Mouse (Mus musculus): ENCODE results near the gene Nell2. TPM values are rescaled to one million over a fixed set of nuclear protein-coding genes. Genes with fewer than 3 reads are reported as not detected.
A peak's percentile ranks its signal among the peaks of the same experiment; 100 is the strongest.

The Nell2 gene
- polyA plus RNA-seq, 1 experiment from 2014 or later: 247 TPM

DNA sequence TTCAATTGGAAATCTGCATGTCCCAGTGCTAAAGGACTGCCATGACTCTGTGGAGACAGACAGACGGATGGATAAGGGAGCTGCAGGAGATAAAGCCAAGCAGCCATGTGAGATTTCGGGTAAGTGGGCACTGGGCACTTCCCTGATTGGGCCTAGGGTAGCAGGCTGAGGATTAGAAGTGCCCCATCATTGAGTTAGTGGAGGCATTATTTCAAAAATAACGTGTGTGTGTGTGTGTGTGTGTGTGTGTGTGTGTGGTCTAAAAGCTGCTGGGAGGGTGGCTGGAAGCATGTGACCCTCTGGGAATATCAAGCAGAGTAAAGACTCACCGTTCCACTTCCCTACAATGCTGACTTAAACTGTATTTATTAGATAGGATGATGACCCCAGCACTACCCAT, 195.1 kb downstream of the Nell2 start:
- no peaks in the 10 kb centered on the region for H3K9me3 ChIP-seq (ENCODE audit: control insufficient read depth, low read length)
- no peak overlapping the region for H3K9ac ChIP-seq (replicated peaks; ENCODE audit: low read depth, low read length)
- ATAC-seq: no peak
- H3K4me1 ChIP-seq (replicated peaks; ENCODE audit: control insufficient read depth, insufficient read depth, low read length): peaks cover 7% of the 10 kb centered on the region
- H3K4me2 ChIP-seq (ENCODE audit: low read length): no peak overlapping the region
- H3K27me3 ChIP-seq (replicated peaks; ENCODE audit: control insufficient read depth, insufficient read depth, low read length): no peaks in the 10 kb centered on the region
- WGBS: 75% methylated on average over 4 of the region's 4 CpGs
- no peak overlapping the region for H3K27ac ChIP-seq (ENCODE audit: low read length)
- H3K36me3 ChIP-seq (ENCODE audit: control insufficient read depth, insufficient read depth): no peaks in the 10 kb centered on the region
- no peak overlapping the region for H3K4me3 ChIP-seq (replicated peaks; ENCODE audit: low read length)

DNA sequence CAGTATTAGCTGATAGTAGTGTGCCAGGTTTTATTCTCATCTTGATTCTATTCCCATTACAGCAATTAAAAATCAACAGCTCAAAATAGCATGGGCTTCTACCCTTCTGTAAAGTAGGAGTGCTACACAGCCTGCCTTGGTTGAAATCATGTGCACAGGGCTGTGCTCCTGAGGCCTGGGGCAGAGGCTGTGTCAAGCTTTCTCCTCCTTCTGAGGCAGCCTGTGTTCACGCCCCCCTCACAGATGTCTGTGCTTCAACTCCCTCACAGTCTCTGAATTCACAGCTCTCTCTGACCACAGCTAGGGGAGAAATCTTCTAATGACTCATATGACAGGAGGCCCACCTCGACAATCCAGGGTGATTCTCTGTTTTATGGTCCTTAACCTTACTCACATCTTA, 197.4 kb downstream of the Nell2 start:
- H3K27me3 ChIP-seq (replicated peaks; ENCODE audit: control insufficient read depth, insufficient read depth, low read length): no peaks in the 10 kb centered on the region
- H3K4me2 ChIP-seq (ENCODE audit: low read length): no peak overlapping the region
- no peaks in the 10 kb centered on the region for H3K36me3 ChIP-seq (ENCODE audit: control insufficient read depth, insufficient read depth)
- H3K9me3 ChIP-seq (ENCODE audit: control insufficient read depth, low read length): no peaks in the 10 kb centered on the region
- 78% methylated on average over 2 of the region's 2 CpGs for WGBS
- H3K4me3 ChIP-seq (replicated peaks; ENCODE audit: low read length): no peak overlapping the region
- no peak overlapping the region for H3K27ac ChIP-seq (ENCODE audit: low read length)
- peaks cover 7% of the 10 kb centered on the region for H3K4me1 ChIP-seq (replicated peaks; ENCODE audit: control insufficient read depth, insufficient read depth, low read length)
- no peak for ATAC-seq
- H3K9ac ChIP-seq (replicated peaks; ENCODE audit: low read depth, low read length): no peak overlapping the region

DNA sequence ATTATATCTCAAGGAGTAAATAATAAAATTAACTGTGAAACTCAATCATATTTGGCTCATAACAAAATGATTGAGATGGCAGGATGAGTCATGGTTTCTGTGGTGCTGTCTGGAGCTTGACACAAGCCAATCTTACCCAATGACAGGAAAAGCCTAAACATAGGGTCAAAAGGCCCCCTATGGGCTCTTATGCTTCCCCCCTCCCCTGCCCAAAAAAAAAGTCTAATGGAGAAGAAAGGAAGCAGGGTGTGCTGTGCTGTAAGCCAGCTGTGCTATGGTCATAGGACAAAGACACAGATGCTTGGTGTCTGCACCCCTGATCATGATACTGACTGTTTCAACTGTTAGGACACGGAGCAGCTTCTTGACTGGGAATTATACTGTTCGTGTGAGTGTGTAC, 205.6 kb downstream of the Nell2 start:
- H3K9ac ChIP-seq (replicated peaks; ENCODE audit: low read depth, low read length): no peak overlapping the region
- WGBS: 89% methylated on average over 2 of the region's 2 CpGs
- H3K9me3 ChIP-seq (ENCODE audit: control insufficient read depth, low read length): no peaks in the 10 kb centered on the region
- no peaks in the 10 kb centered on the region for H3K27me3 ChIP-seq (replicated peaks; ENCODE audit: control insufficient read depth, insufficient read depth, low read length)
- H3K27ac ChIP-seq (ENCODE audit: low read length): no peak overlapping the region
- no peak for ATAC-seq
- no peak overlapping the region for H3K4me3 ChIP-seq (replicated peaks; ENCODE audit: low read length)
- H3K4me1 ChIP-seq (replicated peaks; ENCODE audit: control insufficient read depth, insufficient read depth, low read length): no peaks in the 10 kb centered on the region
- H3K36me3 ChIP-seq (ENCODE audit: control insufficient read depth, insufficient read depth): no peaks in the 10 kb centered on the region
- no peak overlapping the region for H3K4me2 ChIP-seq (ENCODE audit: low read length)

DNA sequence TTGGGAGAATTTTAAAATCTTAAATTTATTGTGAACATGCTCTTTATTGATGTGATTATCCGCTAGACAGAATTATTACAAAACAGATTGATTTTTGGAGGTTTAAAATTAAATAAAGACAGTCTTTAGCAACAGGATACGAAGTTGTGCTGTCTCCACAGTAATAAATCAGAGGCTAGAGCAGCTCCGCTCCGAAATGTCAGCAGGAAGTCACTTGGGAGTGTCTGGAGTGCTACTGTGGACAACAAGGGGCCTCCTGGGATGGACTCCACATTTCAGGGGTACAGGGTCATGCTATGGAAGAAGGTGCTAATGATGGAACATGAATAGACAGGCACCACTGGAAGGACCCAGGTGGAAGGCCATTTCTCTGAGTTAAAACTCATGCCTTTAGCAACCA, 211.7 kb downstream of the Nell2 start:
- H3K27ac ChIP-seq (ENCODE audit: low read length): no peak overlapping the region
- no peak overlapping the region for H3K4me3 ChIP-seq (replicated peaks; ENCODE audit: low read length)
- ATAC-seq: no peak
- no peak overlapping the region for H3K4me2 ChIP-seq (ENCODE audit: low read length)
- no peak overlapping the region for H3K9ac ChIP-seq (replicated peaks; ENCODE audit: low read depth, low read length)
- no peaks in the 10 kb centered on the region for H3K27me3 ChIP-seq (replicated peaks; ENCODE audit: control insufficient read depth, insufficient read depth, low read length)
- H3K36me3 ChIP-seq (ENCODE audit: control insufficient read depth, insufficient read depth): no peaks in the 10 kb centered on the region
- H3K4me1 ChIP-seq (replicated peaks; ENCODE audit: control insufficient read depth, insufficient read depth, low read length): peaks cover 21% of the 10 kb centered on the region
- no peaks in the 10 kb centered on the region for H3K9me3 ChIP-seq (ENCODE audit: control insufficient read depth, low read length)
- 75% methylated on average over 4 of the region's 4 CpGs for WGBS

DNA sequence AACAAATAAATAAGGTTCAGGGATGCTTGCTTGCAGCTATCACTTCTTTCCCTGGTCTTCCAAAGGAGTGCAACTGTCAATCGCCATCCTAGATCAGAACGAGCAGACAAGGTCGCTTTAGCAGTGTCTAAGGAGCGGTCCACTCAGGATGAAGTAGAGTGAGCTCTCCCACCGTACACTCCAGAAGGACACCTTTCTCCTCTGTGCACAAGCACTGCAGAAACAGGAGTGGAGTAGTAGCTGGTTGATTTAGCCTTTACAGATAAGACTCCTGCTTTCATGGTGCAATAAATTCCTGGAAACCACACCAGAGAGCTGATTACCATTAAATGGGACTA, 213.6 kb downstream of the Nell2 start:
- no peak overlapping the region for H3K9ac ChIP-seq (replicated peaks; ENCODE audit: low read depth, low read length)
- H3K4me2 ChIP-seq (ENCODE audit: low read length): no peak overlapping the region
- 86% methylated on average over 5 of the region's 5 CpGs for WGBS
- H3K36me3 ChIP-seq (ENCODE audit: control insufficient read depth, insufficient read depth): no peaks in the 10 kb centered on the region
- no peak overlapping the region for H3K4me3 ChIP-seq (replicated peaks; ENCODE audit: low read length)
- H3K27ac ChIP-seq (ENCODE audit: low read length): no peak overlapping the region
- H3K4me1 ChIP-seq (replicated peaks; ENCODE audit: control insufficient read depth, insufficient read depth, low read length): peaks cover 21% of the 10 kb centered on the region
- H3K27me3 ChIP-seq (replicated peaks; ENCODE audit: control insufficient read depth, insufficient read depth, low read length): no peaks in the 10 kb centered on the region
- no peaks in the 10 kb centered on the region for H3K9me3 ChIP-seq (ENCODE audit: control insufficient read depth, low read length)
- no peak for ATAC-seq

DNA sequence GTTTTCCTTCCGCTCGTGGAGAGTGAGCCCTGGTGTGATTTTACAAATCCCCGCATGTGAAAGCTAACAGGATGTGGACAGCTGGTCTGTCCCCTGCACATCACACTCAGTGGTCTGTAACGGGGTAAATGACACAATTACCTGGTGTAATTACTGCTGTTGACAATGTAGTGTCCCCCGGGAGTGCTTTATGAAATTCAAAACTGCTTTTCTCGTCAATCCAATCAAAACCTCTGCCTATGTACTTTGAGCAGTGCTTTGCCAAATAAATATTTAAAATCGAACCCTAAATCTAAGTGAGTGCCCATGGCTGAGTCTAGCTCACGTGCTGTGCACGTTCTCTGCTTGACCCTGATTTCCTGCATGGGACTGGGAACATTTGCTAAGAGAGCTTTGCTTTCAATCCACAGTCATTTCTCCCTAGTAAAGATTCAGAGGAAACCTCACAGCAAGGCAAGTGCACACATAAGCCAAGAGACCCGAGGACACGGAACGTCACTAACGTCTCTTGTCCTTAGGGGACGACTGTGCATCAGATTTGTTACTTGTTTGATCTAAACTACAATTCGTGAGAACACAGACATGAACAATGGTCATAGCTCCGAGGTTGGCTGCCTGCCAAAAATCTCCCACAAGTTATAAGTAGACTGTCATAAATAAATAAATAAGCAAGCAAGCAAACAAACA, 214.1 kb downstream of the Nell2 start:
- ATAC-seq: 0 out of 2 replicates have a peak, but pooled peaks have one; percentile 20
- no peaks in the 10 kb centered on the region for H3K9me3 ChIP-seq (ENCODE audit: control insufficient read depth, low read length)
- no peak overlapping the region for H3K4me3 ChIP-seq (replicated peaks; ENCODE audit: low read length)
- WGBS: 24% methylated on average over 16 of the region's 16 CpGs
- H3K36me3 ChIP-seq (ENCODE audit: control insufficient read depth, insufficient read depth): no peaks in the 10 kb centered on the region
- H3K4me2 ChIP-seq (ENCODE audit: low read length): no peak overlapping the region
- peaks cover 21% of the 10 kb centered on the region for H3K4me1 ChIP-seq (replicated peaks; ENCODE audit: control insufficient read depth, insufficient read depth, low read length)
- H3K9ac ChIP-seq (replicated peaks; ENCODE audit: low read depth, low read length): no peak overlapping the region
- H3K27ac ChIP-seq (ENCODE audit: low read length): peak overlapping the region; percentile 8; the same call in 1 of the 2 replicates
- no peaks in the 10 kb centered on the region for H3K27me3 ChIP-seq (replicated peaks; ENCODE audit: control insufficient read depth, insufficient read depth, low read length)

DNA sequence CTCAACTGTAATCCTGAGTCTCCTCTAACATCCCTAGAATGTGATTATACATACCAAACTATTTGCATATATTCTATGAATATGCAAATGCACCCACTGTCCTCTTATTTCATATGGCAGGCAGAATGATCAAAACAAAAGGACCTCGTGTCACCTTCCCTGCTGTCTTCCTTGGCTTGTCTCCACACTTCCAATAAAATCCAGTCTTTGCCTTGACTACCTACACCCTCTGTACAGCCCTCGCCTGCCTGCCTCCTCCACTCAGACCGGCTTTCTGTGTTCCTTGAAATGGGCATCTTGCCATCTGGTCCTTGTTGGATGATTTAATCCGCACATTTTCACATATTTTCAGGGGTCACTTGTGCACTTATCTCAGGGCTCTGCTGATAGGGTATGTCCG, 215.1 kb downstream of the Nell2 start:
- Histone ChIP-seq H3K4me1 (replicated peaks; ENCODE audit: control insufficient read depth, insufficient read depth, low read length) (peaks cover 21% of the 10 kb centered on the region), H3K9ac (replicated peaks; ENCODE audit: low read depth, low read length) (no peak overlapping the region), H3K36me3 (ENCODE audit: control insufficient read depth, insufficient read depth) (no peaks in the 10 kb centered on the region), H3K4me2 (ENCODE audit: low read length) (no peak overlapping the region), H3K27ac (ENCODE audit: low read length) (no peak overlapping the region), H3K4me3 (replicated peaks; ENCODE audit: low read length) (no peak overlapping the region), H3K27me3 (replicated peaks; ENCODE audit: control insufficient read depth, insufficient read depth, low read length) (no peaks in the 10 kb centered on the region), H3K9me3 (ENCODE audit: control insufficient read depth, low read length) (no peaks in the 10 kb centered on the region)
- 25% methylated on average over 5 of the region's 5 CpGs for WGBS
- peak; percentile 90 for ATAC-seq

DNA sequence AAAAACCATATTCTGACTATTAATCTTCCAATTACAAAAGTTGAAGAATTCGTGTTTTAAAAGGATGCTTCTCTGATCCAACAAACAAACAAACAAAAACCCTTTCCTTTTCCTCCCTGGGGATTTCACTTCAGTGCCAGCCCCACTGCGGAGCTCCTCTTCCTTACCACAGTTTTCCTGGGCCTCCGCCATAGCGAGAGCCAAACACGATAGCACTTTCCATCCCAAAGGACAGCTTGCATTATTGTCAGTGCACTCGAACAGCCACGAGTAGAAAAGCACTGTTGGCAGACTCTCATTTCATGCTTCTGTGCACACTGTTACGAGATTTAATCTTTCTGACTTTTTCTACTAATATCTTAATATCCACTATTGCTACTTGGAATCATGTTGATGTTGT, 224.3 kb downstream of the Nell2 start:
- Histone ChIP-seq H3K27ac (ENCODE audit: low read length) (no peak overlapping the region), H3K9me3 (ENCODE audit: control insufficient read depth, low read length) (no peaks in the 10 kb centered on the region), H3K4me2 (ENCODE audit: low read length) (no peak overlapping the region), H3K36me3 (ENCODE audit: control insufficient read depth, insufficient read depth) (no peaks in the 10 kb centered on the region), H3K4me3 (replicated peaks; ENCODE audit: low read length) (no peak overlapping the region), H3K4me1 (replicated peaks; ENCODE audit: control insufficient read depth, insufficient read depth, low read length) (peaks cover 2% of the 10 kb centered on the region; the same call in 1 of the 2 replicates), H3K9ac (replicated peaks; ENCODE audit: low read depth, low read length) (no peak overlapping the region), H3K27me3 (replicated peaks; ENCODE audit: control insufficient read depth, insufficient read depth, low read length) (no peaks in the 10 kb centered on the region)
- WGBS: 41% methylated on average over 8 of the region's 8 CpGs
- no peak for ATAC-seq

DNA sequence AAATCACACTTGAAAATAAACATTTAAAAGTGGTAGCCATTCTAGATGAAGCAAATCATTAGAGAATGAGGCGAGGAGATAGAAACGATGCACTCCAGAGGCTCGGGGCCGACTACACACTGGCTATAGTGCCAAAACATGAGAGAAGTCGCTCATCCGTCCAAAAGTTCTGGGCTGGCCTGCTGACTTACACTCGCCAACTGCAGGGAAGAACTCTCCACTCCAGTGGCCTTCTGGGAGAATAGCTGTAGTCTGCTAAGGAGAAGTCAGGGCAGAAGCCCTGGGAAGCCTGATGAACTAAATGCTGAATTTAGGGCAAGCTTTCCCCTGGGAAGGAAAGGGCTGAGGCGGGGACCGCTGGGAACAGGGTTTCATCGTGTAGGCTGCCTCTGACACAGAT, 231.8 kb downstream of the Nell2 start:
- 83% methylated on average over 10 of the region's 10 CpGs for WGBS
- H3K9ac ChIP-seq (replicated peaks; ENCODE audit: low read depth, low read length): no peak overlapping the region
- H3K4me2 ChIP-seq (ENCODE audit: low read length): no peak overlapping the region
- H3K27me3 ChIP-seq (replicated peaks; ENCODE audit: control insufficient read depth, insufficient read depth, low read length): no peaks in the 10 kb centered on the region
- no peaks in the 10 kb centered on the region for H3K9me3 ChIP-seq (ENCODE audit: control insufficient read depth, low read length)
- ATAC-seq: no peak
- no peak overlapping the region for H3K27ac ChIP-seq (ENCODE audit: low read length)
- H3K4me3 ChIP-seq (replicated peaks; ENCODE audit: low read length): no peak overlapping the region
- peaks cover 9% of the 10 kb centered on the region for H3K36me3 ChIP-seq (ENCODE audit: control insufficient read depth, insufficient read depth)
- peaks cover 2% of the 10 kb centered on the region; the same call in 1 of the 2 replicates for H3K4me1 ChIP-seq (replicated peaks; ENCODE audit: control insufficient read depth, insufficient read depth, low read length)

DNA sequence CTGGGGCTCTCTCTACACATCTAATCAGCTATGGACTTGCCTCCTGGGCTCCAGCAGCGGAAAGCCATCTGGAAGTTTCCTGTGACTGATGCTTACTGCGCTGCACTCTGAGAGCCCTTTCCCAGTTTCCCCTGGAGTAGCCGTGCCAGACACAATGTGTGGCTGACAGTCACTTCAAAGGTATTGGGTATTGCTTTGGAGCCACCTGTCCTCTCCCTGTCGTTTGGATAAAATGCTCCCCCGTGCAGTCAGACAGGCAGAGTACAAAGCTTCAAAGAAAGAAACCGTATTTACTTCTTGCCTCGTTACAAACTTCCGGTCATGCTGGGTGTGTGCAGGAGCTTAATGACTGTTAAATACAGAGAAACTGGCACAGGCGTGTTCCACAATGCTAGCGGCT, 239.3 kb downstream of the Nell2 start:
- no peak for ATAC-seq
- Histone ChIP-seq H3K9me3 (ENCODE audit: control insufficient read depth, low read length) (no peaks in the 10 kb centered on the region), H3K27me3 (replicated peaks; ENCODE audit: control insufficient read depth, insufficient read depth, low read length) (no peaks in the 10 kb centered on the region), H3K4me1 (replicated peaks; ENCODE audit: control insufficient read depth, insufficient read depth, low read length) (peaks cover 15% of the 10 kb centered on the region), H3K27ac (ENCODE audit: low read length) (no peak overlapping the region), H3K36me3 (ENCODE audit: control insufficient read depth, insufficient read depth) (no peaks in the 10 kb centered on the region), H3K4me3 (replicated peaks; ENCODE audit: low read length) (no peak overlapping the region), H3K9ac (replicated peaks; ENCODE audit: low read depth, low read length) (no peak overlapping the region), H3K4me2 (ENCODE audit: low read length) (no peak overlapping the region)
- 22% methylated on average over 10 of the region's 10 CpGs for WGBS
